Mouse (Mus musculus) embryo, embryonic 10.5 days (tissue): Measurements from ENCODE around the gene Prpf4.

Experiments used
- DNase-seq: peaks from one replicate; pipeline ENCODE4 v3.0.0-alpha.2; 2015; ENCODE audit warnings: low spot score

Prpf4 gene

DNA sequence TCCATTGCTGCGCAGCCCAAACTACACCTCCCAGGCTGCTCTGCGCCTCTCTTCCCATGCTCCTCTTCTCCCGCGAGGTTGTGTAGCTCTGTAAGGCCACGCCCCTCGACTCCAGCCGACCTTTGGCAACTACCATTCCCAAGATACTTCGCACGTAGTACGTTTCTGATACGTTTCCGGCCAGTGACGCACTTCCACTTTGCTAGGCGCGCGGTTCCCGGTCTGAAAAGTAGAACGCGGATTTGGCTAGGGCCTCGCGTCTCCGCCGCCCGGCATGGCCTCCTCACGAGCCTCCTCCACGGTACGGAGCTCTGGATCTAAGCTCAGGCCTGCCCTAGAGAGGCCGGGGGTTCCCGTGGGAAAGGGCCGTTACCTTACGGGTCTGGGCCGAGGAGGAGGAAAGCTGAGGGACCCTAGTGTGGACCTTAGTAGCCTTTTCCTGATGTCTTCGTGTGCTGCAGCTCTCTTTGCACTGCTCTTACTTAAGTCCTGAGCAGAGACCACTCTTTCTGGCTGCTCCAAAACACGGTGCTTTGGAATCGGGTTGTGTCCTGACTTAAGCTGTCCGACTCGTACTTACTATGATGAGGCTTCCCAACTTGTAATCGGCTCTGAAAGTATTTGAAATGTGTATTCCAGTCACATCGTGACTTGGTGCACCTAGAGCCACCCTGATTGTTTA lies at the start of gene Prpf4, which contains the start of gene Cdc26:
Gene Prpf4 (plus strand): TSS at position 197 of the 682 bp plus-strand sequence.
Gene Cdc26 (minus strand): TSS at position 42 of the 682 bp plus-strand sequence.
- peak; percentile 100 for DNase-seq

DNA sequence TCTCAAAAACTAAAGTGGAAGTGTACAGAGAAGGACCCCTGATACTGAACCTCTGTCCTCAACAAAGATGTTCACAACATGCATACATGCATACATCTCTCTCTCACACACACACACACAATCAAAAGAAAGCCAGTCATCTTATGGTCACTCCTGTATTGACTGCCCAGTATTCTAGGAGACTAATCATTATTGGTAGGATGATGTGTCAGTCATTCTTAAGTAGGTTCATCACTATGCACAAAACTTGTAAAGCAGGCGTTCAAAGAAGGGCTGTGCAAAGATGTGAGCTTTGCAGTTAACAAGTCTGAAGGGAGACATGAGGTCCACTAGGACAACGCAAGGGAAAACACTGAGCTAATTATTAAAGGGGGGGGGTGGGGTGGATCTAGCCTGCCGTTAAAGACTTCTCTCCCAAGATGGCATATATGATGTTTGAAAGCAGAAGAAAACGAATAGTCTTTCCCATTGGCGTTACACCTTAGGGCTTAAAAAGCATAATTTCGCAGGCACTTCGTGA lies 49.3 kb upstream of the Prpf4 start:
- DNase-seq = no peak

- peak; percentile 99 for DNase-seq
Measured at GRCm38 (mm10) chr4:62360088-62360804, 48.4 kb upstream of the Prpf4 start, which contains the start of the genes Fkbp15 and Slc31a1. TSS of gene Fkbp15 (minus strand) at chr4:62360548. TSS of gene Slc31a1 (plus strand) at chr4:62360727.

GRCm38 (mm10) chr4:62360805-62361455 lies 47.7 kb upstream of the Prpf4 start:
- no peak for DNase-seq

DNA sequence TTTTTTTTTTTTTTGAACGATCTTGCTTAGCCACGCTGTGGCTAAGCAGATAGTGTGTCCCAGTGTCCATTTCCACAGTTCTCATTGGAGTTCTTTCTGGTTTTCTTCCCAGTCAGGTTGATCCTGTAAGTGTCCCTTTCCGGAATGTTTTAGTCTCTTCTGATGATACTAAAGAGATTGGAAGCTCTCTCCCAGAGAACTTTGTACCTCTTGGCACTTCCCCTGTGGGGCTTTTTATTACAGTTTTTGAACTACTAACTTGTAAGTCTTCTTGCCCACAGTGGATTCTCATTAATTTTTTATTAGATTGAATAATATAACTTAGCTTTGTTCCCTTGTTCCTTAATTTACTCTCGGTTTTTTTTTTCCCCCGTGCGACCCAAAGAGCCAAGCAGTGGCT lies 47.0 kb upstream of the Prpf4 start:
- peak; percentile 9 for DNase-seq

DNA sequence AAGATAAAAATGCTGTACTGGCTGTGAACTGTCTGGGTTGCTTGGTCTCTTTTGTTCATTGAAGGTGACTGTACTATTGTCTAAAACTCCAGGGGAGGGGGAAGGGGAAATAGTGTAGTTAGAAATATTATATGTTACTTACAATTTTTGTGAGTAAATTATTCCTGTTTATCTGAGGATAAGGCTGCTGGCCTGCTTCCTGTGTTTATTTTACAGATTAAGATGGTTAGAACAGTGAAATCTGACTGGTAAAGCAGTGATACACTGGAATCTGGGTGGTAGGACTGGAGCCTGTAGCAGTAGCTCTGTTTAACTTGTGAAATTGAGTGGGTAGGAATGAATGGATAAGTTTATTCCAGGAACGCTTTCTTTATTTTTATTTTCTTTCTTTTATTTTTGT lies 46.6 kb upstream of the Prpf4 start:
- no peak for DNase-seq

- no peak for DNase-seq
Measured at GRCm38 (mm10) chr4:62362437-62362836, 46.2 kb upstream of the Prpf4 start.

- no peak for DNase-seq
Measured at GRCm38 (mm10) chr4:62364299-62364698, 44.3 kb upstream of the Prpf4 start.

GRCm38 (mm10) chr4:62366291-62366690 lies 42.3 kb upstream of the Prpf4 start:
- DNase-seq = no peak

DNA sequence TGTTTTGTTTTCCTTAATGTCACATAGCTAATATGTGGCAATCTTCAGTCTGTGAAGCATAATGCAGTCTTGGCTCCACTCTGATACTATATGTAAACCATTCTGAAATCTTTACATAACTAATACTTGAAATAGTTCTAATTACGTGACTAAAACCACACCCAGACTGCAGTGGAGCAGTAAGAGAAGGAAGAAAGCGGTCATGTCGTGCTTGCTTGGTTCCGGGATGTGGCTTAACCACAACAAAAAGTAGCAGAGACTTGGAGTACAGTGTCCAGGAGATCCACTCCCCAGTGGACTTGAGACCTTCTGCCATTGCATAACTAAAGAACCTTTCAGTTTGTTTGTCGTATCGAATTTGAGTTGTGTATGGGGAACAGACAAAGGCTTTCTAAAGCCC lies 41.0 kb upstream of the Prpf4 start:
- DNase-seq = no peak

GRCm38 (mm10) chr4:62369091-62369490 lies 39.5 kb upstream of the Prpf4 start:
- DNase-seq = no peak

DNA sequence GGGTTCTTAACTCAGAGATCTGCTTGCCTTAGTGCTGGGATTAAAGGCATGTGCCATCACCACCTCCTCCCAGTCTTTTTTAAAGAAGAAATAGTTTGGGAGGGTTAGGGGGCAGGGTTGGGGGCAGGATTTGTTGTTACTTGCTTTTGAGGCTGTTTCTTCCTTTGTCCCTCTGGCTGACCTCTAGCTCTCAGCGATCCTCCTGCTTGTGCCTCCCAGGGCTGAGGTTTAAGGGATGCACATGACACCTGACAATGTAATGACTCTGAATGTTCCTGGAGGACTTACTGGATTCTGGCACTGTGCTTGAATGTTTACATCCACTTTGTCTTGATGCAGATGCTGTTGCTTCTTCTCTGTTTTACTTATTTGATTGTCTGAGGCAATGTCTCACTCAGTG lies 36.2 kb upstream of the Prpf4 start:
- no peak for DNase-seq

- no peak for DNase-seq
Measured at GRCm38 (mm10) chr4:62372818-62373520, 35.6 kb upstream of the Prpf4 start.

GRCm38 (mm10) chr4:62373668-62374067 lies 34.9 kb upstream of the Prpf4 start:
- no peak for DNase-seq

DNA sequence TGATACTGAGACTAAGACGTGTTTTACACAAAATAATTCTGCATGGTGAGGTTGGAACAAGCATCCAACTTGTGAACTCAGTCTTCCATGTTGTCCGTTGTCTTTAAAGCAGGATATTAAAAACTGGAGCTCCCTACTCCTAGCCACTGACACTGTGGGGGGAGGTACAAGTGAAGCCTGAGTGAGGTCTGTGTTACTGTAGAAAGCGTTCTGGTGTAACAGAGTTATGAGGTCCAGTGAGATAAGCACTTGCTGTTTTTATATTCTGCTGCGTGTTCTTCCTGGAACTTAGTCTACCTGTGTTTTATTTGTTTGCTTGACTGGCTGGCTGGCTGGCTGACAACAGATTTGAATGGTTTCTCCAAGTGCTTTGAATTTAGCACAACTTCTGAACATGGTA lies 34.3 kb upstream of the Prpf4 start:
- no peak for DNase-seq

GRCm38 (mm10) chr4:62376123-62376522 lies 32.5 kb upstream of the Prpf4 start:
- no peak for DNase-seq

- no peak for DNase-seq
Measured at GRCm38 (mm10) chr4:62379724-62380381, 28.7 kb upstream of the Prpf4 start.

GRCm38 (mm10) chr4:62383207-62383606 lies 25.4 kb upstream of the Prpf4 start:
- no peak for DNase-seq

- DNase-seq = no peak
Measured at GRCm38 (mm10) chr4:62383752-62384151, 24.8 kb upstream of the Prpf4 start.

DNA sequence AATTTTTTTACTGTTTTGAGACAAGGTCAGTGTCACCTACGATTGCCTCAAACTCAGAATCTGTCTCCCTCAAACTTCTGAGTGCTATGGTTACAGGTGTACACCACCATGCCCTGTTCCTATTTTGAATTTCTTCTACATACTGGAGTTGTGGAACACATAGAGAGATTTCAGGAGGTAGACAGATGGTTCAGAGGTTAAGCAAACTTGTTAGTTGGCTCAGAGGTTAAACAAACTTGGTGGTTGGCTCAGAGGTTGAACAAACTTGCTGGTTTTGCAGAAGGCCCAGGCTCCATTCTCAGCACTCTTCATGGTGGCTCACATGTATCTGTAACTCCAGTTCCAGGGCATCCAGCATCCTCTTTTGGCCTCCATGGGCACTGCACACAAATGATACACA lies 24.4 kb upstream of the Prpf4 start:
- no peak for DNase-seq

GRCm38 (mm10) chr4:62385439-62385838 lies 23.2 kb upstream of the Prpf4 start:
- no peak for DNase-seq
